Mouse (Mus musculus) myocyte (in vitro differentiated cells): Measurements from ENCODE around the gene Mrtfa.
A peak's percentile ranks its signal among the peaks of the same experiment; 100 is the strongest.

Experiments used
- E2F4 ChIP-seq: IDR thresholded peaks from one replicate; pipeline ENCODE4 v1.6.1; 2011; ENCODE audit warnings: mild to moderate bottlenecking, control low read depth, moderate library complexity; ENCODE audit not compliant: insufficient read depth
- MYOG ChIP-seq, 3 experiments: IDR thresholded peaks; one replicate each; pipeline ENCODE4 v1.6.1; 2011; ENCODE audit warnings: control low read depth in 2 of 3, low read depth in 2 of 3, mild to moderate bottlenecking in 2 of 3; ENCODE audit not compliant: insufficient read length in 2 of 3, control insufficient read depth in 1 of 3, insufficient read depth in 1 of 3
- POLR2A ChIP-seq: IDR thresholded peaks from one replicate; pipeline ENCODE4 v1.6.1; 2011; ENCODE audit warnings: low read depth, mild to moderate bottlenecking, control low read depth, moderate library complexity; ENCODE audit not compliant: insufficient read length
- POLR2AphosphoS2 ChIP-seq: IDR thresholded peaks from one replicate; pipeline ENCODE4 v1.6.1; 2011; ENCODE audit warnings: low read depth, control low read depth; ENCODE audit not compliant: insufficient read length
- REST ChIP-seq: IDR thresholded peaks from one replicate; pipeline ENCODE4 v1.6.1; 2011; ENCODE audit warnings: mild to moderate bottlenecking, control low read depth, moderate library complexity; ENCODE audit not compliant: insufficient read depth, insufficient read length
- SRF ChIP-seq: IDR thresholded peaks from one replicate; pipeline ENCODE4 v1.6.1; 2011; ENCODE audit warnings: low read depth; ENCODE audit not compliant: control insufficient read depth, insufficient read length
- TCF3 ChIP-seq: IDR thresholded peaks from one replicate; pipeline ENCODE4 v1.6.1; 2011; ENCODE audit warnings: low read depth, control low read depth; ENCODE audit not compliant: insufficient read length

DNA sequence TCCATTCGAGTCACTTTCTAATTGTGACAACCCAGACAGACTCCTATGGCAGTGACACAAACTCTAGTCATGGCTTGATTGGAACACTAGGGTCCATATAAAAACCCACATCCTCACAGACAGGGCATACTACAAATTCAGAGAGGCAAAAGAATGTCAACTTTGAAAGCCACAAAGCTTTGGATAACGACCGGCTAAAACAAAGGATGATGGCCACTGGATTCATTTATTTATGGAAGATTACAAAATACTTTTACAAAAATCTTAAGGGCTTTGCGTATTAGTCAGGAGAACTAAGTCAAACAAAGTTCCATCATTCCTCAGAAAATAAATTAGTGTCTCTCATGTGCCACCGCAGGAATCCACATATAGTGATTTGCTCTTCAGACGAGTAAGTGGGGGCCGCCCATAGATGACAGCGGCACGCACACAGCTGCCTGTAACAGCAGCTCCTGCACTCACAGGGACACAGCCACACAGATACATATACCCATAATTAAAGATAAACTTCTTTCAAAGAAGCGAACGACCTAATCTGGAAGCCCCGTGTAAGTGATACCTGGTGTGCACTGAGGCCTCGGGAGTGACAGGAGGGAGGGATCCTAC is 88.2 kb downstream of the Mrtfa start:
- peak in 1 of 3 experiments; percentile 30 for TF ChIP-seq MYOG (IDR thresholded peaks at IDR 0.05; ENCODE audit: control insufficient read depth in 1 of 3, insufficient read depth in 1 of 3, insufficient read length in 2 of 3, low read depth in 2 of 3)
- TF ChIP-seq E2F4: no peak
- no peak for TF ChIP-seq TCF3
- TF ChIP-seq REST: no peak
- TF ChIP-seq POLR2AphosphoS2: no peak
- TF ChIP-seq SRF: no peak
- TF ChIP-seq POLR2A: no peak
